Mouse (Mus musculus) layer of hippocampus, adult 8-10 months (tissue): ENCODE data around the gene Fam19a2. TPM values are rescaled to one million over a fixed set of nuclear protein-coding genes. Genes with fewer than 3 reads are reported as not detected.

Experiments
- DNase-seq, 2 experiments: peaks; one replicate each; pipeline ENCODE4 v3.0.0; 2022; ENCODE audit warnings: low spot score in 2 of 2
- total RNA-seq, 4 experiments: library from RNA; stranded (reverse); gene quantifications; 2 replicates each; pipeline ENCODE4 v1.2.4; 2022

The Fam19a2 gene
- total RNA-seq = 10 to 100 TPM; 41.9 to 46.3 (median 44.4) TPM

DNA sequence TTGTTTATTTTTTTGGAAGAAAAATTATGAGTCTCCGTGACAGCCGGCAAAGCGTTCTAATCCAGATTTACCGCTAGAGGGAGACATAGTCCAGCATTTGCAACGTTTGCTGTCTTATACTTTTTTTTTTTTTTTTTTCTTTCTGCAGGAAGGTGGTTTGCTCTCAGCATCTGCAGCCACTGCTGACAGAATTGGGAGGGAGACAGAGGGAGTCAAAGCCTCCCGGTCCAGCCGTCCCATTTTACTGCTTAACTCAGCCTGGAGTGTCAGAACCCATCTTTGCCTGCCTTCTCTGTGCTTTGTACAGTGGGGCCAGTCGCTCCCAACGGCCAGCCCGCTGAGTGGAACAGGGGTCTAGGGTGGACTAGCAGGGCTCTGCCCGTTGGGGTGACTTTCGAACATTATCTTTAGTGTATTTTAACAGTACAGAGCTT is at the start of gene Fam19a2:
Gene Fam19a2 (plus strand): TSS at position 121 of the 434 bp plus-strand sequence.
- peak; percentile 31 to 49 for DNase-seq

- no peak for DNase-seq
Measured at GRCm38 (mm10) chr10:123222785-123223184, 41.0 kb upstream of the Fam19a2 start.

DNA sequence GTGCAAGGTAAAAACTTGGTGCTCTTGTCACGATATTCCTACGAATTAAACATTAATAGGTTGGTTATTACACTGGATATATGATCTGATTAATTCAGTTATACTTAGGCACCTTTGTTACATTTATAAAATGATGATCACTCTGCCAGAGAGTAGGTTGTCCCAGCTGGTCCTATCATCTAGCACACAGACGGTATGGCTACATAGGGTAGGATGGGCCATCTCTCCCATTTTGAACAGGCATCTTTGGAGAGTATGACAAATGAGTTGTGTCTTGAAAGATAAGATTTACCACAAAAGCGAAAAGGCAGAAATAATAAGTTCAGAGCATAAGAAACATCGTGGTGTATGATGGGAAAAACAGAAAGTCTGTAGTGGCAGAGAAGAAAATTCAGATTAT is 34.4 kb upstream of the Fam19a2 start:
- no peak for DNase-seq

DNA sequence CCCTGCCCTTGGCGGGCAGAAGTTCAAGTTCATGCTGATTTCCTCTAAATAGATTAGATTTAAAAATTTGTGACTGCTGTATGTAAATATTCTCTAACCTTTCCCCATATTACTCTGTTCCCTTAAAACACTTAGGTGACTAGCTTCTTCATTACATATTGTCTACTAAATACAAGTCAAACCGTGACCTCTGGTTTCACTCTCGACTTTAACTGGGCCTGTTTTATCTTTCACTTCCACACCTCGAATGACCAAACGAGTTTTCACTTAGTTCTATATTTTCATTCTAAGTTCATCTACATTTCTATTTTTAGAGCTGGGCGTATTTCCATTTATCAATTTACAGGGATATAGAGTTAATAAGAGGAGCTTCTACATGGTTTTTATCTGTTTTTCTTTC is 15.7 kb upstream of the Fam19a2 start:
- no peak for DNase-seq

GRCm38 (mm10) chr10:123251904-123252303 is 11.9 kb upstream of the Fam19a2 start:
- DNase-seq = no peak

GRCm38 (mm10) chr10:123254299-123254698 is 9.5 kb upstream of the Fam19a2 start:
- DNase-seq = peak; percentile 13 to 21

GRCm38 (mm10) chr10:123255674-123256348 is 8.0 kb upstream of the Fam19a2 start:
- no peak for DNase-seq

GRCm38 (mm10) chr10:123264461-123265191 is 830 bp downstream of the Fam19a2 start:
- DNase-seq = peak; percentile 35 to 57

- peak; percentile 5 to 10 for DNase-seq
Measured at GRCm38 (mm10) chr10:123265241-123265790, 1.5 kb downstream of the Fam19a2 start.

GRCm38 (mm10) chr10:123268568-123268967 is 4.8 kb downstream of the Fam19a2 start:
- peak; percentile 43 to 54 for DNase-seq

DNA sequence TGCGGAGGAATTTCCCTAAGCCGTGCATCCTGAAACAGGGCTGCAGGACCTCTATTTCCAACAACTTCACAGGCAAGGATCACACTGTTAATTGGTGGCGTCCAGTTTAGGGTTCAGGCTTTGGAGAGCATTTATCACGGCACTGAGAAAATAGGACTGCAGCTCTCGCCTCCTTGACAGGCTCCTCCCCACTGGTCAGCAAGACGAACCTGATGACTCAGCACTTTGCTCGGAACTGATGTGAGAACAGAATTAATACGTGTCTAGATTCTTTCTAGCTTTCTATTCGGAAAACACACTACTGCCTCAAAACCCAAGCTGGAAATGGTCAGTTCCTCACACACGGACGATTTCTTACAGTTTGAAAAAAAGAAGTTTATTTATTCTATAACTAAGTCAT is 10.8 kb downstream of the Fam19a2 start:
- no peak for DNase-seq

- DNase-seq = no peak
Measured at GRCm38 (mm10) chr10:123307300-123307699, 43.5 kb downstream of the Fam19a2 start.

GRCm38 (mm10) chr10:123326271-123326670 is 62.5 kb downstream of the Fam19a2 start:
- no peak for DNase-seq

- DNase-seq = no peak
Measured at GRCm38 (mm10) chr10:123341280-123341679, 77.5 kb downstream of the Fam19a2 start.

GRCm38 (mm10) chr10:123342591-123343236 is 78.9 kb downstream of the Fam19a2 start:
- DNase-seq = peak; percentile 35 to 43

- DNase-seq = no peak
Measured at GRCm38 (mm10) chr10:123346301-123346700, 82.5 kb downstream of the Fam19a2 start.

DNA sequence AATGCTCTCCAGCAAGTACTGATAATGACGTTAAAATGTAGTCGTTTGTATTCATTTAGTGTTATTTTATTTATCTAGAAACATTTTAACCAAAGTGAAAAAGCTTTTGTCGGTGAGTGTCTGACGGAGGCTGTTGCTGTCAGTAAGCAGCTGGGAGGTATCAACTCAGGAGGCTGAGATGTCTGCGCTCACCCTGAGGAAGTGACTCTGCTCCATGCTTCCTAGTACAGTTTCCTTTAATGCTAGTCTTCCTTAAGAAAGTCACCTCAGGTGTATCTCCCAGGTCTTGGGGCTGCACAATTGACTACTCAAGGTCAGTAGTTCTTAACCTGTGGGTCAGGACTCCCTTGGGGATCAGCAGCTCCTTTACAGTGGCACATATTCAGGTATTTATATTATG is 89.9 kb downstream of the Fam19a2 start:
- no peak for DNase-seq

DNA sequence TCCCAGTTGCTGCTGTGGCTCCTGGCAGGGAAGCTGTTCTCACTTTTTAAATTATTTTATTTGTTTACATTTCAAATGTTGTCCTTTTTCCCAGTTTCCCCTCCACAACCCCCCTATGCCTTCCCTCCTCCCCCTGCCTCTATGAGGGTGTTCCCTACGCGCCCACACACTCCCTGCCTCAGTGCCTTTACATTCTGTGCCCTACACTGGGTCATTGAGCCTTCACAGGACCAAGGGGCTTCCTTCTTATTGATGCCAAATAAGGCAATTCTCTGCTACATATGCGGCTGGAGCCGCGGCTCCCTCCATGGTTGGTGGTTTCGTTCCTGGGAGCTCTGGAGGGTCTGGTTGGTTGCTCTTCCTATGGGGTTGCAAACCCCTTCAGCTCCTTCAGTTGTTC is 93.2 kb downstream of the Fam19a2 start:
- no peak for DNase-seq

DNA sequence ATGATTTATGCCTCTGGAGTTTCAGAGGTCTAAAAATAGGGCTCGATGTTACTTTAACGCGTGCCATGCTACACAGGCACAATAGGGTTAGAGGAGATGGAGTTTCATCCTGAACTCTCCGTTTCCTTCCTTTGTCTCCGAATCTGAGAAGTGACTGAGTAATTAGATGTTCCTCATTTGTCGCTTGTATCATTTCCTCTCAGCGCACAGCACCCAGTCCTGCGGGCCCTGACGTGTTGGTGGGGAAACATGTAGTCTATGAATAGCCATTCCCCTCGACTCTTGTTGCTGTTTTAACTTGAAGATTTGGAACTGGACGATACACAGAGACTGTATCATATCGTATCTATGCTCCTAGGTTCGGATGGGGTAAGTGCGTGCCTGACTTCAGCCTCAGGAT is 96.7 kb downstream of the Fam19a2 start:
- no peak for DNase-seq

GRCm38 (mm10) chr10:123364628-123365027 is 100.8 kb downstream of the Fam19a2 start:
- DNase-seq = peak in 1 of 2 experiments; percentile 24

GRCm38 (mm10) chr10:123367152-123367864 is 103.5 kb downstream of the Fam19a2 start:
- DNase-seq = no peak
